Mouse (Mus musculus) CH12.LX (cell line): ENCODE data around the gene Uhrf1bp1.

Experiments
- MAFK ChIP-seq: IDR thresholded peaks from 2 replicates; pipeline ENCODE4 v1.6.1; 2011; ENCODE audit warnings: low read length, improper control_type of control experiment; ENCODE audit not compliant: insufficient replicate concordance
- ZC3H11A ChIP-seq: IDR thresholded peaks from 2 replicates; pipeline ENCODE4 v1.6.1; 2012; ENCODE audit warnings: low read depth, mild to moderate bottlenecking, inconsistent platforms, low read length, improper control_type of control experiment

GRCm38 (mm10) chr17:27866737-27867136 lies 10.5 kb downstream of the Uhrf1bp1 start:
- TF ChIP-seq ZC3H11A = no peak
- TF ChIP-seq MAFK = no peak
